Mouse (Mus musculus) liver, embryonic 14.5 days (tissue): ENCODE results near the gene Ktn1.

Experiments
- CTCF ChIP-seq: IDR thresholded peaks from 2 replicates; pipeline ENCODE4 v1.5.1; 2016; ENCODE audit warnings: antibody characterized with exemption, low read depth, control low read depth
- EP300 ChIP-seq: IDR thresholded peaks from 2 replicates; pipeline ENCODE4 v1.6.1; 2016; ENCODE audit warnings: antibody characterized with exemption, low read depth

- TF ChIP-seq CTCF, result no peak
- TF ChIP-seq EP300, result no peak
Measured at GRCm38 (mm10) chr14:47765796-47766195, 117.5 kb downstream of the Ktn1 start.
